Mouse (Mus musculus) erythroblast, embryonic 14.5 days (primary cell): ENCODE results near the gene Gm36079.
"Not testable (repeated sequence)": the region's sequence is repeated elsewhere in the genome, so short reads cannot be mapped to it uniquely, and the experiment has no call there.

ENCODE experiments used
- GATA1 ChIP-seq: IDR thresholded peaks from 2 replicates; pipeline ENCODE4 v1.6.1; 2012; ENCODE audit warnings: low read length, inconsistent platforms, mixed read lengths
- TAL1 ChIP-seq: IDR thresholded peaks from 3 replicates; pipeline ENCODE4 v1.6.1; 2012; ENCODE audit warnings: low read length, inconsistent platforms, mixed read lengths

DNA sequence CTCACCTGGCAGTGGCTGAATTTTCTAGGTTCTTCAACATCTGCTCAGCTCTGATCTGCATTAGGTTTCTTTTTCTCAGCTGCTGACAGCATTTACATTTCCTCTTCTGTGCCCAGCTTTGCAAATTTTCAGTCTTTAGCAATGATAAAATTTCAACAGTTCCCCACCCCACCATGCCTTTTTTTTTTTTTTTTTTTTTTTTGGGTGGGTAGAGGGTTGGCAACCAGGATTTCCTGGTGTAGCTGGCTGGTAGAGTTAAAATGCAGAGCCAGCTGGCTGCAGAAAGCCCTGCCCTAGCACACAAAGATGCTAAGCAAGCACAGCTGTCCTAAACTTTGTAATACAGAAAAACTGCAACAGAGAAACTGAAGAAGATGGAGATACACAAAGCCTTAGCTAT is 25.3 kb upstream of the Gm36079 start, which contains the start of gene Gm21188:
- TF ChIP-seq GATA1, TAL1: not testable (repeated sequence)
